Mouse (Mus musculus): ENCODE results near the gene Afdn. TPM values are rescaled to one million over a fixed set of nuclear protein-coding genes. Genes with fewer than 3 reads are reported as not detected.

Afdn gene
- polyA plus RNA-seq, 1 experiment from 2014 or later = 19.4 TPM

DNA sequence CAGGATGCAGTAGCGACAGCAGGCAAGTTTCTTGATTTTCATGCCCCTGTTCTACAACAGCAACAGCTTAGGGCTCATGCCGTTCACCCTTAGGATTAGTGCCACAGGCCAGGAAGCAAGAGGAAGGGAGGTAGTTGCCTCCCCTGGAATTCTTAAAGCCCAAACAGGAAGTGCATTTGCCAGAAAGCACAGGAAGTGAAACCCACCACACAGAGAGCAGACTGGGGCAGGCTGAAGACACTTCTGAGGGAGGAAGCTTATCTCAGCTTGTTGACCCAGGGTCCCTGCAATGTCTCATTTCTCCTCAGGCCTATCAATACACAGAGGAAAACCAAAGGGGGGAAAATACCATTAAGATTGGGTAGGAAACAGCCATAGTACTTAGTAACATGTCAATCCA, 19.5 kb upstream of the Afdn start:
- H3K4me2 ChIP-seq = no peak overlapping the region
- no peak overlapping the region for H3K9ac ChIP-seq
- H3K36me3 ChIP-seq = no peaks in the 10 kb centered on the region
- peaks cover 46% of the 10 kb centered on the region; the same call in 1 of the 2 replicates for H3K27me3 ChIP-seq (replicated peaks)
- 8% methylated on average over 2 of the region's 2 CpGs for WGBS (ENCODE audit: insufficient replicate concordance)
- H3K4me1 ChIP-seq = peaks cover 22% of the 10 kb centered on the region
- H3K27ac ChIP-seq = no peak overlapping the region
- ATAC-seq = no peak
- H3K4me3 ChIP-seq = no peak overlapping the region
- no peaks in the 10 kb centered on the region for H3K9me3 ChIP-seq (replicated peaks)

DNA sequence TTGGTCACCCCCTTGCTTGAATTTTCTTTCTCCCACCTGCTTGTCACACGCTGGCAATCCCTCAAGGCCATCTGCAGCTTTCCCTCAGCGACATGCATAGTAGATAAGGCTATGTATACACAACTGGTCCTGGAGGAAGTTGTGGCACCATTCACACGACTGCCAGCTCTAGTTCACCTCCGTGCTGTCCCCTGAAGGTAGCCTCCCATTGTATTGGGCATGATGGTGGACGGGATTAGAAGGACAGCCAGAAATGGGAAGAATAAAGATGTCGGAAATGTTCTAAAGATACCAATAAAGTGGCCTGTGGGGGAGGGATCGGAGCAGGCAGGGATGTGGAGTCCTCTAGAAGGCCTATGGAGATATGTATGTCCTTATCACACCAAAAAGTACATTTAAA, 18.7 kb upstream of the Afdn start:
- Histone ChIP-seq H3K4me2 (no peak overlapping the region), H3K27ac (no peak overlapping the region), H3K4me3 (no peak overlapping the region), H3K9ac (no peak overlapping the region), H3K27me3 (replicated peaks) (peaks cover 43% of the 10 kb centered on the region; the same call in 1 of the 2 replicates), H3K4me1 (peaks cover 22% of the 10 kb centered on the region), H3K36me3 (no peaks in the 10 kb centered on the region), H3K9me3 (replicated peaks) (no peaks in the 10 kb centered on the region)
- WGBS (ENCODE audit: insufficient replicate concordance) = 27% methylated on average over 7 of the region's 7 CpGs
- no peak for ATAC-seq

DNA sequence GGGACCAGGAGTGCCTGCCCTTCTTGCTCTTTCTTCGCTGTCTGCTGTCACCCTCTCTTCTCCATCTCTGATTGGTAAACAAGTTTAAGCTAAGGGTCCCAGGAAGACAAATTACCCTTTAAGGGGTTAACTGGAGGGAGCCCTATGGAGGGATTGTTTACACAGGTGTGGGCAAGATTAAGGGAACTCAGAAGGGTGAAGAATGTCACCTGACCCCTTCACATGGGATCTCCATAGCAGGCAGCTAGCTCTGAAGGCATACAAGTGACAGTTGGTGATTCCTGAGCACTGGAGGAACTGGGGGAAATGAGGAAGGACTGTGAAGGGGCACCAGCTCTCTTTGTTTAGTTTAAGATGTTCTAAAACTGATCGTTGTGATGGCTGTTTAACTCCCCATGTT, 18.0 kb upstream of the Afdn start:
- no peaks in the 10 kb centered on the region for H3K36me3 ChIP-seq
- no peaks in the 10 kb centered on the region for H3K9me3 ChIP-seq (replicated peaks)
- peaks cover 22% of the 10 kb centered on the region for H3K4me1 ChIP-seq
- H3K4me2 ChIP-seq = no peak overlapping the region
- no peak overlapping the region for H3K27ac ChIP-seq
- no peak overlapping the region for H3K9ac ChIP-seq
- no peak overlapping the region for H3K4me3 ChIP-seq
- no peak for ATAC-seq
- WGBS (ENCODE audit: insufficient replicate concordance) = 32% methylated on average over 2 of the region's 2 CpGs
- H3K27me3 ChIP-seq (replicated peaks) = peaks cover 41% of the 10 kb centered on the region; the same call in 1 of the 2 replicates

DNA sequence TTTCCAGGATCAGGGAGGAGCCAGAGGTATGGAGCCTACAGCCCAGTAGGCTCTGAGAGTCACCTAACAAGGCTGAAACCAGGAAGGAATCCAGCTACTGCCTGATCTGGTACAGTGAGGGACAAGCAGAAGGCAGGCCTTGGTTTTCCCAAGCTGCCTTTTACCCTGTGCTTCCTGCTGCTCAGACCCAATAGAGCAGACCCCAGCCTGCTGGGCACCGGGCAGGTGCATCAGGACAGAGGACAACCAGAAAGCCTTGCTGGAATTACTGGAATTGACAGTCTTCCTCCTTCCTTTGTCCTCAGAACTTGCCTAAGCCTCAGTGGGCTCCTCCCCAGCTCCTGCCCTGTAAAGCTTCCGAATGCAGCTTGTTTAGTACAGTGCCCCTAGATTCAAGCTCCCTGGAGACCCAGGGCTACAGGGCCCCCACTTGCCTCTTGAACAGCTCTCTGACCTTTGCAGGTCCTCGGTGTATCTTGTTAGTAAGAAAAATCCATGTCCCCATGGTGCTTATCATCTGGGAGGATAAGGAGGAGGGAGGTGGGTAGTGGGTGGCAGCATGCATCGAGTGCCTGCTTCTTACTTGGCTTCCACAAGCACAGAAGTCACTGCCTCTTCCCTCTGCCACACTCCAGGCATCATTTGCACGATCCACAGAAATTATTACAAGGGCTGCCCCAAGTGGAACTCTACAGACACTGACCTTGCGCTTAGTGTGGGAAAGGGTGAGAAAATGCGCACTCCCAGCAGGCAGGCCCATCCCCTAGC, 17.2 kb upstream of the Afdn start:
- H3K4me2 ChIP-seq = no peak overlapping the region
- WGBS (ENCODE audit: insufficient replicate concordance) = 38% methylated on average over 7 of the region's 7 CpGs
- H3K4me1 ChIP-seq = peaks cover 22% of the 10 kb centered on the region
- no peak overlapping the region for H3K9ac ChIP-seq
- no peaks in the 10 kb centered on the region for H3K36me3 ChIP-seq
- H3K9me3 ChIP-seq (replicated peaks) = no peaks in the 10 kb centered on the region
- no peak overlapping the region for H3K27ac ChIP-seq
- no peak for ATAC-seq
- peaks cover 36% of the 10 kb centered on the region; the same call in 1 of the 2 replicates for H3K27me3 ChIP-seq (replicated peaks)
- H3K4me3 ChIP-seq = no peak overlapping the region

DNA sequence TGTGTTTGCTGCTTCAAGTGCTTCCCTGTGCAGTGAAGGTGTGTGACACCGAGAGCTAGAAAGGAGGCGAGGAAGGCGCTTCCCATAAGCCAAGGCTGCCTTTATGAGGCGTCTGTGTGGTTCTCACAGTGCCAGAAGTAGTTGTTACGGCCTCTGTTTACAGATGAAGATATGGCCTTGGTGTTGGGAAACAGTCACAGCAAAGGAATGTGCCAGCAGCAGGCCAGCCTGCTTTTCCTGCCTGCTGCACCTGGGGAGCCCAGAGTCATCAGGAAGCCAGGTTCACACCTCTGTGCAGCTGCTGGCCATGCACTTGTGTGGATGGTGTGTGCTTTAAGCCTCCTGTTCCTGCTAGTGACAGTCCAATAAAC, 16.6 kb upstream of the Afdn start:
- Histone ChIP-seq H3K9ac (no peak overlapping the region), H3K27ac (no peak overlapping the region), H3K4me2 (no peak overlapping the region), H3K36me3 (no peaks in the 10 kb centered on the region), H3K9me3 (replicated peaks) (no peaks in the 10 kb centered on the region), H3K27me3 (replicated peaks) (peaks cover 36% of the 10 kb centered on the region; the same call in 1 of the 2 replicates), H3K4me3 (no peak overlapping the region), H3K4me1 (peaks cover 22% of the 10 kb centered on the region)
- WGBS (ENCODE audit: insufficient replicate concordance) = 27% methylated on average over 5 of the region's 5 CpGs
- ATAC-seq = no peak

DNA sequence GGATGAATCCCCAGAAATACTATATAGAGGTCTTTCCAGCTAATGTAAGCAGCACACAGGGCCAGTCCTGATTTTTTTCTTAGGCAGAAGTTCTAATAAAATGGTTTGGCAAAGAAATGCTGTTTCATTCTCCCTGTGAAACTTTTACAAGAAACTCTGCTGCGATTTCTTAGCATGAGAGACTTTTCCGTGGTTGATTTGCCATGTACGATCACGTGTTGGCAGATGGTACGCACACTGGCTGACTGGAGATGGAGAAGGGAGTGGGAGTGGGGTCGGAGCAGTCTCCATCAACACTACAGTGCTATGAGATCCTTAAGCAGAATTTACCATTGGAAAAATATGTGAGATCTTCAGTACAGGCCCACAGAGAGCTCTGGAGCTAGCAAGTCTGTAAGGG, 16.1 kb upstream of the Afdn start:
- H3K9ac ChIP-seq = no peak overlapping the region
- 71% methylated on average over 6 of the region's 6 CpGs for WGBS (ENCODE audit: insufficient replicate concordance)
- H3K36me3 ChIP-seq = no peaks in the 10 kb centered on the region
- H3K4me1 ChIP-seq = peaks cover 22% of the 10 kb centered on the region
- H3K27ac ChIP-seq = no peak overlapping the region
- no peak overlapping the region for H3K4me3 ChIP-seq
- peaks cover 36% of the 10 kb centered on the region; the same call in 1 of the 2 replicates for H3K27me3 ChIP-seq (replicated peaks)
- no peak overlapping the region for H3K4me2 ChIP-seq
- H3K9me3 ChIP-seq (replicated peaks) = no peaks in the 10 kb centered on the region
- no peak for ATAC-seq

DNA sequence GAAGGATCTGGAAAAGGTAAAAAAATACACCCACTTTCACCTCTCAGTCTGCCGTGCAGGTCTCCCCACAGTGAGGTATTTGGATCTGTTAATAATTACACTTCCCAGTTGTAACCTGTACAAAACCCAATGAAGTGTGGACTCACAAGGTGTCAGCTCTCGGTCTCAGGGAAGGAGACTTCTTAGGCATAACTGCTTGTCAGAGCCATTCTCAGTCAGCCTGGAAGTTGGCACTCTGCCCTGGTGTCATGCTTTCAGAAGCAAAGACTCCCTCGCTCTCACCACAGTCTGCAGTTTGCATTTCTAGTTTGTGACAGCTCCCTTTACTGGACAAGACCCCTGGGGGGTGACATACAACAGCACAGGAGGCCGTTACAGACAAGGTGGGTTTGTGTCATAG, 15.5 kb upstream of the Afdn start:
- WGBS (ENCODE audit: insufficient replicate concordance) = 54% methylated on average over 4 of the region's 4 CpGs
- Histone ChIP-seq H3K27me3 (replicated peaks) (peaks cover 36% of the 10 kb centered on the region; the same call in 1 of the 2 replicates), H3K4me1 (peaks cover 22% of the 10 kb centered on the region), H3K4me2 (no peak overlapping the region), H3K36me3 (no peaks in the 10 kb centered on the region), H3K27ac (no peak overlapping the region), H3K9ac (no peak overlapping the region), H3K9me3 (replicated peaks) (no peaks in the 10 kb centered on the region), H3K4me3 (no peak overlapping the region)
- no peak for ATAC-seq

DNA sequence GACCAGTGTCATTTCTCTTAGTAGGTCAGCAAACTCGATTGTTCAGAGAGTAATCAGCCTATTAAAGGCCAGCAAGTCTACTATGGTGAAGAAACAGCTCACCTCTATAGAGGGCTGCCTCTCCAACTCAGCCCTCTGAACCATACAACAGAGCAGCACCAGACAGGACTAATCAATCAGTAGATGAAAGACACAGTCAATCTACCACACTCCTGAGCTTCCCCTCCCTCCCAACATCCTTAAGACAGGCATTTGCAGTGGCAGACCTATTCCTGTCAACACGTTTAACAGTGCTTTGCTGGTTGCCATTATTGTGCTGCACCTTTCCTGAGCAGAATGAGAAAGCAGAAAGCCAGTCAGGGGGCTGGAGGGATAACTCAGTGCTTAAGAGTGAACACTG, 15.0 kb upstream of the Afdn start:
- H3K4me3 ChIP-seq = no peak overlapping the region
- peaks cover 22% of the 10 kb centered on the region for H3K4me1 ChIP-seq
- H3K27ac ChIP-seq = no peak overlapping the region
- H3K27me3 ChIP-seq (replicated peaks) = peaks cover 36% of the 10 kb centered on the region; the same call in 1 of the 2 replicates
- no peaks in the 10 kb centered on the region for H3K9me3 ChIP-seq (replicated peaks)
- 22% methylated on average over 2 of the region's 2 CpGs for WGBS (ENCODE audit: insufficient replicate concordance)
- H3K4me2 ChIP-seq = no peak overlapping the region
- no peak overlapping the region for H3K9ac ChIP-seq
- no peak for ATAC-seq
- H3K36me3 ChIP-seq = no peaks in the 10 kb centered on the region

DNA sequence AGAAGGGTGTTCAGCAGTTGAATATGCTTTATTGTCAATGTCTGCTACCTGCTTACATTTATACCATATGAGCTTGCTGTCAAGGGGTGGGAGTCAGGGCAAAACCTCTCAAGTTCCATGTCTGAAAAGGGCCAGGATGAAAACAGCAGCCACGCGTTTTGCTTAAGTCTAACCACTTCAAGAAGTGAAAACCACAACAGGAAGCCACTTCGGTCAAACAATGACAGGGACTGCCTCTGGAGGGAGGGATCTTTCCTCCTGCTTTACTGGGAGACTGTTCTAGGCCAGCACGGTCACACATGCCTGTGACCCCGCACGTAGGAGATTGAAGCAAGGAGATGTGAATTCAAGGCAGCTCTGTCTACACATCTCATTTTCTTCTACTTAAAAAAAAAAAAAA, 14.0 kb upstream of the Afdn start:
- H3K9me3 ChIP-seq (replicated peaks) = no peaks in the 10 kb centered on the region
- H3K4me2 ChIP-seq = no peak overlapping the region
- WGBS (ENCODE audit: insufficient replicate concordance) = 14% methylated on average over 6 of the region's 6 CpGs
- H3K27me3 ChIP-seq (replicated peaks) = peaks cover 36% of the 10 kb centered on the region; the same call in 1 of the 2 replicates
- H3K36me3 ChIP-seq = no peaks in the 10 kb centered on the region
- H3K4me3 ChIP-seq = no peak overlapping the region
- no peak overlapping the region for H3K9ac ChIP-seq
- H3K4me1 ChIP-seq = peaks cover 18% of the 10 kb centered on the region
- ATAC-seq = no peak
- no peak overlapping the region for H3K27ac ChIP-seq

DNA sequence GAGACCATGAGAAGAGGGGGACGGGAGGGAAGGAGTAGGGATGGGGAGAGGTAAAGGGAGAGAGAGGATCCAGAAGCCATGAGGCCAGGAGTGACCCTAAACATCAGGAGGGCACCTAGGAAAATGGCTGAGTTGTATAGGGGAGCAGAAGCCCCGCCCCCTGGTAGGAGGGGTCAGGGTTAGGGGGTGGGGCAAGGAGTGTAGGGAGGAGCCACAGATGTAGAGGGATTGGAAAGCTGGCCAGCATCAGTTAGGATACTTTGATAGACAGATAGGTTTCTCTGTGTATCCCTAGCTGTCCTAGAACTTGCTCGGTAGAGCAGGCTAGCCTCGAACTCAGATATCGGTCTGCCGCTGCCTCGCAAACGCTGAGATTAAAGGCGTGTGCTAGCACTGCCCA, 12.7 kb upstream of the Afdn start:
- ATAC-seq = no peak
- Histone ChIP-seq H3K4me2 (no peak overlapping the region), H3K27ac (no peak overlapping the region), H3K4me1 (0 out of 2 replicates have a peak, but pooled peaks cover 14% of the 10 kb centered on the region), H3K9me3 (replicated peaks) (no peaks in the 10 kb centered on the region), H3K9ac (no peak overlapping the region), H3K4me3 (no peak overlapping the region), H3K27me3 (replicated peaks) (peaks cover 26% of the 10 kb centered on the region; the same call in 1 of the 2 replicates), H3K36me3 (no peaks in the 10 kb centered on the region)
- 72% methylated on average over 9 of the region's 9 CpGs for WGBS (ENCODE audit: insufficient replicate concordance)

DNA sequence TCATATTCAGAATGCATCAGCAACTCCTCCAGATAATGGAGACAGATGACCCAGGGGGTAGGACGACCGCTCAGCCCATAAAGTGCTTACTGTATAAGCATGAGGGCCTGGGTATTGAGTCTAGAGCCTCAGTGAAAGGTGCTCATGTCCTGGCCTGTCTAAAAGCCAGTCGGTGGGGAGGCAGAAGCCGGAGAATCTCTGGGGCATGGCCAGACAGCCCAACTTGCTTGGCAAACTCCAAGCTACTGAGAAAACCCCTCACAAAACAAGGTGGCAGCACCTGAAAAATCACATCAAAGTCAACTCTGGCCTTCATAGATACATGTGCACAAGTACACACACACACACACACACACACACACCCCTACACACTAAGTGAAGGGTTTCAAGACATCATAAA, 11.3 kb upstream of the Afdn start:
- Histone ChIP-seq H3K9me3 (replicated peaks) (no peaks in the 10 kb centered on the region), H3K27me3 (replicated peaks) (peaks cover 14% of the 10 kb centered on the region; the same call in 1 of the 2 replicates), H3K4me2 (no peak overlapping the region), H3K27ac (no peak overlapping the region), H3K4me3 (no peak overlapping the region), H3K4me1 (0 out of 2 replicates have a peak, but pooled peaks cover 5% of the 10 kb centered on the region), H3K9ac (no peak overlapping the region), H3K36me3 (no peaks in the 10 kb centered on the region)
- 69% methylated on average over 4 of the region's 4 CpGs for WGBS (ENCODE audit: insufficient replicate concordance)
- ATAC-seq = no peak

DNA sequence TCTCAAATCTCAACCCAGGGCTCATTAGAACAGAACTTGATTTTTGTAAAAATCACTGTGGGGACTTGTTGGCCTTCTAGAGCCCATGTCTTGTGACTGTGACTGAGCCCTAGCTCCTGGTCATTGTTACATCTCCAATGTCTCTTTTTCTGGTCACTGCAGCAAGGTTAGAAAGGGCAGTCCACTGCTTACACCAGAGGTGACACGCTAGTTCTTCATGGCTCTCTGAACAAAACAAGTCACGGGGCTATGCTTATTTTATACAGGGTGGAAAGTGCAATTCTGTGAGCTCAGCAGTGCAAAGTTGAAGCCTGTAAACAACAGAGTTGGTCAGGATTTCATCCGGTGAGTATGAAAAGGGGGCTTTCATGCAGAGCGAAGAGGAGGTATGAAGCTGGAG, 6.4 kb upstream of the Afdn start:
- Histone ChIP-seq H3K4me1 (no peaks in the 10 kb centered on the region), H3K4me2 (no peak overlapping the region), H3K9ac (no peak overlapping the region), H3K9me3 (replicated peaks) (no peaks in the 10 kb centered on the region), H3K36me3 (no peaks in the 10 kb centered on the region), H3K27ac (no peak overlapping the region), H3K4me3 (no peak overlapping the region), H3K27me3 (replicated peaks) (peaks cover 38% of the 10 kb centered on the region)
- ATAC-seq = no peak
- 67% methylated on average over 4 of the region's 4 CpGs for WGBS (ENCODE audit: insufficient replicate concordance)

DNA sequence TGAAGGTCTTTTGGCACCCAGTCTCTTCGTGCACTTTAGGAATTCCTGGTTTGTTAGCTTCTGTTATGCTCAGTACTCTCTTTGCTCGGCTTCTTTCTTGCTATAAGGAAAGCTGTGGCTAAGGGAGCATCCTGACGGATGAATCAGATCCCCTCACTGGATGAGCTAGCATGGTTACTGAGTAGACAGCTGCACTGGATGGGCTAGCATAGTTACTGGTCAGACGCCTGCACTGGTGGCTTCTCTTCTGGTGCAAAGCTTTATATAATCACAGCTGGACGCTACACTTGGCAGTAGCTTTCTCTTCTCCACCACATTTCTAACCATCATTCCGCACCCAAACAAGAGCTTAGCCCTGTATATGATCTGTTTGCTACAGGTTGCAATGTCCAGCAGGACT, 5.4 kb upstream of the Afdn start:
- no peak overlapping the region for H3K4me3 ChIP-seq
- no peak overlapping the region for H3K27ac ChIP-seq
- 55% methylated on average over 6 of the region's 6 CpGs for WGBS (ENCODE audit: insufficient replicate concordance)
- H3K36me3 ChIP-seq = no peaks in the 10 kb centered on the region
- H3K9ac ChIP-seq = no peak overlapping the region
- no peak overlapping the region for H3K4me2 ChIP-seq
- H3K27me3 ChIP-seq (replicated peaks) = peaks cover 48% of the 10 kb centered on the region
- H3K9me3 ChIP-seq (replicated peaks) = no peaks in the 10 kb centered on the region
- no peaks in the 10 kb centered on the region for H3K4me1 ChIP-seq
- no peak for ATAC-seq

Data from liver, embryonic 12.5 days (tissue).